Mouse (Mus musculus) erythroblast, embryonic 14.5 days (primary cell): ENCODE measurements at regions not wholly inside any gene's neighbourhood (a gene's known extent, or its start where the extent isn't known, plus 50 kb on each side); places are given as distances from the start of the nearest gene placed in this dataset.
A peak's percentile ranks its signal among the peaks of the same experiment; 100 is the strongest.

Source experiments
- H3K27me3 ChIP-seq: 2 replicates; pipeline ENCODE4 v1.6.1; 2012; ENCODE audit warnings: inconsistent platforms; ENCODE audit not compliant: control insufficient read depth
- H3K36me3 ChIP-seq: 2 replicates; pipeline ENCODE4 v1.6.1; 2012; ENCODE audit warnings: mild to moderate bottlenecking, inconsistent platforms; ENCODE audit not compliant: control insufficient read depth
- H3K4me1 ChIP-seq: 2 replicates; pipeline ENCODE4 v1.6.1; 2012; ENCODE audit warnings: inconsistent platforms; ENCODE audit not compliant: control insufficient read depth
- H3K4me3 ChIP-seq: replicated peaks from 2 replicates; pipeline ENCODE3; 2012; ENCODE audit warnings: moderate library complexity, mild to moderate bottlenecking, inconsistent platforms
- H3K9me3 ChIP-seq: 2 replicates; pipeline ENCODE4 v1.6.1; 2012; ENCODE audit warnings: low read length, inconsistent platforms, mixed read lengths; ENCODE audit not compliant: control insufficient read depth
- GATA1 ChIP-seq: IDR thresholded peaks from 2 replicates; pipeline ENCODE4 v1.6.1; 2012; ENCODE audit warnings: low read length, inconsistent platforms, mixed read lengths
- TAL1 ChIP-seq: IDR thresholded peaks from 3 replicates; pipeline ENCODE4 v1.6.1; 2012; ENCODE audit warnings: low read length, inconsistent platforms, mixed read lengths

DNA sequence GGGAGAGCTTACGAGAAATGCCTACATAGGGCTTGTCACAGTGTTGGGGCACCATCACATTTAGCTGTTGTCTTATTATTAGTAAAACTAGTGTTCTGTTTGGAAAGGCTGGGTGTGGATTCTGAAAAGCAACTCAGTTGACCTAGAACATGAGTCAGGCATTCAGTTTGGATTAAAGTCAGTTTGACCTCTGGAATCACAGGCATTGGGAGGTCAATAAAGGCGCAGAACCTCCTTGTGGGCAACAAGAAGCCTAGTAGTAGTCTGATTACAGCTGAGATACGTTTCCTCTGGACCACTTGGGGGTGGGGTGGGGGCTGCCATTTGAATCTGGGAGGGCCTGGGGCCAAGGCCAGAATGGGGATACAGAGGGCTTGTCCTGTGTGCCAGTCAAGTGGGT, 52.1 kb upstream of the Map3k1 start:
- peaks cover 4% of the 10 kb centered on the region; the same call in 1 of the 2 replicates for H3K9me3 ChIP-seq
- peaks cover 2% of the 10 kb centered on the region for H3K4me1 ChIP-seq
- no peaks in the 10 kb centered on the region for H3K36me3 ChIP-seq
- no peak overlapping the region for H3K4me3 ChIP-seq
- H3K27me3 ChIP-seq, result no peaks in the 10 kb centered on the region
- TF ChIP-seq GATA1, result no peak
- no peak for TF ChIP-seq TAL1

- no peaks in the 10 kb centered on the region for H3K36me3 ChIP-seq
- peaks cover 8% of the 10 kb centered on the region for H3K9me3 ChIP-seq
- TF ChIP-seq GATA1 (no peak), TAL1 (no peak)
- H3K4me3 ChIP-seq, result no peak overlapping the region
- H3K4me1 ChIP-seq, result peaks cover 2% of the 10 kb centered on the region
- H3K27me3 ChIP-seq, result peaks cover 3% of the 10 kb centered on the region; the same call in 1 of the 2 replicates
These were observed 53.5 kb upstream of the Map3k1 start for GRCm38 (mm10) chr13:111862316-111862715.

GRCm38 (mm10) chr13:111865956-111866355, 57.2 kb upstream of the Map3k1 start:
- peaks cover 36% of the 10 kb centered on the region for H3K27me3 ChIP-seq
- no peaks in the 10 kb centered on the region for H3K36me3 ChIP-seq
- no peak overlapping the region for H3K4me3 ChIP-seq
- peaks cover 6% of the 10 kb centered on the region for H3K9me3 ChIP-seq
- peaks cover 30% of the 10 kb centered on the region for H3K4me1 ChIP-seq
- no peak for TF ChIP-seq GATA1
- TF ChIP-seq TAL1, result no peak

DNA sequence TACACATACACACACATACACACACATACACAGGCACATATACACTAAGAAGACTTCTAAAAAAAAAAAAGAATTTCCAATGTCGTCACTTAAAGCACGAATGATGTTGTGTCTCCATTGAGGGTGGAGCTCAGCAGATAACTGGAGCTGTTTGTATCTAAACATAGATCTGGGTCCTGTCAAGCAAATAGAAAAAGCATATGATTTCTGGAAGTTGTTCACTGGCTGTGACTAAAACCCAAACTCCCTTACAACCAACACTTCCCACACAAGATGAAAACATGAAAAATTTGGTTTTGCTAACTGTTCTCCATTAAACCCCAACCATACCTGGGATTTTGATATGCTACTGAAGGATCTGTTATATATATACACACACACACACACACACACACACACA, 58.5 kb upstream of the Map3k1 start:
- H3K4me3 ChIP-seq, result no peak overlapping the region
- H3K27me3 ChIP-seq, result peaks cover 43% of the 10 kb centered on the region
- peaks cover 6% of the 10 kb centered on the region for H3K9me3 ChIP-seq
- peaks cover 31% of the 10 kb centered on the region for H3K4me1 ChIP-seq
- no peaks in the 10 kb centered on the region for H3K36me3 ChIP-seq
- TF ChIP-seq GATA1 (no peak), TAL1 (no peak)

DNA sequence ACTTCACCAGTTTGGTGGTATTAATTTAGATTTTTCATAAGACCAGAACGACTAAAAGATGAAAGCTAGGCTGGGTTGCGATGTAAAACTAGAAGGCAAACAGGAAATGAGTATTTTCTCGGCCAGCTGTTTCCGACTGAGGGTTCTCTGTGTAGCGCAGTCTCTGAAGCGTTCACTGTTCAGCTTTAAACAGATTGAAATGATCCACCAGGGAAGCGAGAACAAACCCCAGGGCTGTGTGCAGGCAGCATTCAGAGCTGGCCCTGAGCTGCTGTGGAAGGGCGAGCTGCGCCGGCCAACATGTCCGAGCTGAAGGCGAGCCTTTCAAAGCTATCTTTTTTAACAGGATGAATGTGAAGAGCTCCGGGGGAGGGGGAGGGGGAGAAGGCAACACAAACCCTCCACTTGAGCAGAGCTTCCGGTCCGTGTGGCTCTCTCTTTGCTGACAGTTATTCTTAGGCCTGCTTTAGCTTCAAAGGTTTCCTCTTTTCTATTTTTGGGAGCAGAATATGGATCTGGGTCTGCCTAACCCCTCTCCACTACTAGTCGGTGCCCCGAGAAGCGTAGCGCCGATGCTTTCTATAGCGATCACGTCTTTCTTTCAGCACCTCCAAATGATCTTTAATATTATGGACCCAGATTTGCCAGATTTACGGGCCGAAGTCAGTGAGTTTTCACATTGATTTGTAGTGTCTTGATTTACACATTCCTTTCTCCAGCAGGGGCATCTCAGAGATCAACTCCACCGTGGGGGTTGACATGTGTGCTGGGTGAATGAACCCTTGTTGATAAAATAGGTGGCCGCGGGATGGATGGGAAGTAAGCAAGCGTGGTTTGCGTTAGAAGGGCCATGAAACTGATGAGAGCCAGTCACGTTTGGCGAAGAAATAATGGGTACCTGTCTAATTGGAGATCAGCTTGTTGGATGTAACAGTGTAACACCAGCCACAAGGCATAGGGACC, 59.3 kb upstream of the Map3k1 start:
- Histone ChIP-seq H3K4me3 (peak overlapping the region; percentile 51), H3K4me1 (peaks cover 31% of the 10 kb centered on the region), H3K27me3 (peaks cover 48% of the 10 kb centered on the region), H3K9me3 (peaks cover 6% of the 10 kb centered on the region), H3K36me3 (no peaks in the 10 kb centered on the region)
- TF ChIP-seq TAL1 (no peak), GATA1 (no peak)

DNA sequence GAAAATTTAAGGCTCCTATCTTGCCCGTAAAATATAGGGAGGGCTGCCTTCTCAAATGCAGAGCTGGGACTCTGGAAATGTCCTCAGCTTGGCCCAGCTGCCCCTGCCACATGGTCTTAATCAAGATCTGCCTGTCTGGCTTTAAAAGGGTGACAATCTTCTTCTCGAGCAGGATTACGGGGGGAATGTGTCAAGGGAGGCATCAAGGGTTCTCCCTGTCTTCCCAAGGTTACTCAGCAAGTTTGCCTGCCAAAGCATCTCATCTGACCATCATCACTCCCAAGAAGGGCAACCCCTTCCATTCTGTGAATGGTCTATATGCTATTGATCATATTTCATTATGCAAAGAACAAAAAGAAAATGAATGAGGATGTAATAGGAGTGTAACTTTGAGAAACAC, 60.2 kb upstream of the Map3k1 start:
- Histone ChIP-seq H3K27me3 (peaks cover 48% of the 10 kb centered on the region), H3K4me1 (peaks cover 33% of the 10 kb centered on the region), H3K4me3 (no peak overlapping the region), H3K36me3 (no peaks in the 10 kb centered on the region), H3K9me3 (peaks cover 6% of the 10 kb centered on the region)
- TF ChIP-seq TAL1 (no peak), GATA1 (no peak)

GRCm38 (mm10) chr13:111869771-111870437, 61.1 kb upstream of the Map3k1 start:
- Histone ChIP-seq H3K9me3 (peaks cover 4% of the 10 kb centered on the region), H3K4me1 (peaks cover 33% of the 10 kb centered on the region), H3K36me3 (no peaks in the 10 kb centered on the region), H3K4me3 (no peak overlapping the region), H3K27me3 (peaks cover 53% of the 10 kb centered on the region)
- TF ChIP-seq TAL1, result no peak
- TF ChIP-seq GATA1, result no peak

- Histone ChIP-seq H3K9me3 (peaks cover 4% of the 10 kb centered on the region), H3K4me1 (peaks cover 32% of the 10 kb centered on the region), H3K36me3 (no peaks in the 10 kb centered on the region), H3K4me3 (no peak overlapping the region), H3K27me3 (peaks cover 54% of the 10 kb centered on the region)
- TF ChIP-seq GATA1 (no peak), TAL1 (no peak)
These were observed 61.7 kb upstream of the Map3k1 start for GRCm38 (mm10) chr13:111870505-111870904.

DNA sequence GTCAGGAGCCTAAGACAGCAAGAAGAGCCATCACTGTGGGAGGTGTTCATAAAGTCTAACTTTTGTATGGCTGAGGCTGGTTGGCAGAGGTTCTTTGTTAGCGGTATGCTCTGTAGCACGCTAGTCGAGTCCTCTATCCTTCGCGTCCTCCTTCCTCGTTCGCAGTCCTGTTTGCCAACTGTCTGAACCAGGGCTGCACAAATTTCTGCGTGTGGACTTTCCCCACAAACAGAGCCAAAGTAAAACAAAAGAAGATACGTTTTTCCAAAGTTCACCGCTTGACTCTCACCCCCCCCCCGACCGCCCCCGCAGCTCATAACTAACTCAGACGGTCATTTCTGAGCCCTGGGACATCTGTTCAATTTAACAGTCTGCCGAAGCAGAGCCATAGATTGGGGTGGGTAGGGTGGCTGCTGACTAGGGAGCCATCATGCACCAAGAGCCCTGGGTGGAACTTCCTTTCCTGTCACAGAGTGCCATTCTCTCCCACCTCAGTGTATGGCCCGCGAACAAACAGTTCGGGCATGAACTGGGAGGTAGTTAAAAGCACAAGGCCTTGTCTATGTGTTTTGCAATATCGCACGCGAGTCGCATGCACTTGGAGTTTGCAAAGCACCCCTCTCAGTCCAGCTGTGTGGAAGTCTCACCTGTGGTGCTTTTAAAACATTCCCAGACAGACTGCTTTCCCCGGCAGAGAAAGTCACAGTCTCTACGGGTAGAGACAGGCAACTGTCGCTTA, 63.0 kb upstream of the Map3k1 start:
- peaks cover 53% of the 10 kb centered on the region for H3K27me3 ChIP-seq
- H3K9me3 ChIP-seq, result peaks cover 2% of the 10 kb centered on the region
- H3K36me3 ChIP-seq, result no peaks in the 10 kb centered on the region
- H3K4me3 ChIP-seq, result no peak overlapping the region
- TF ChIP-seq GATA1 (no peak), TAL1 (no peak)
- peaks cover 32% of the 10 kb centered on the region for H3K4me1 ChIP-seq
